Mouse (Mus musculus) megakaryocyte, embryonic 14.5 days (primary cell): Measurements from ENCODE around the gene Pik3c2a.

Experiments used
- FLI1 ChIP-seq: IDR thresholded peaks from 2 replicates; pipeline ENCODE4 v1.6.1; 2012; ENCODE audit warnings: low read length, inconsistent platforms, mixed read lengths
- GATA1 ChIP-seq: IDR thresholded peaks from 3 replicates; pipeline ENCODE4 v1.6.1; 2012; ENCODE audit warnings: mixed read lengths, low read length, inconsistent platforms, borderline replicate concordance

GRCm38 (mm10) chr7:116292377-116292776 is 150.9 kb downstream of the Pik3c2a start:
- TF ChIP-seq GATA1 (no peak), FLI1 (no peak)
